Mouse (Mus musculus) brain, adult 2 months (tissue): Measurements from ENCODE around the gene Ankib1.

ENCODE experiments used
- DNase-seq: peaks from one replicate; pipeline ENCODE4 v3.0.0; 2011; ENCODE audit warnings: low read depth, low spot score

Gene Ankib1

DNA sequence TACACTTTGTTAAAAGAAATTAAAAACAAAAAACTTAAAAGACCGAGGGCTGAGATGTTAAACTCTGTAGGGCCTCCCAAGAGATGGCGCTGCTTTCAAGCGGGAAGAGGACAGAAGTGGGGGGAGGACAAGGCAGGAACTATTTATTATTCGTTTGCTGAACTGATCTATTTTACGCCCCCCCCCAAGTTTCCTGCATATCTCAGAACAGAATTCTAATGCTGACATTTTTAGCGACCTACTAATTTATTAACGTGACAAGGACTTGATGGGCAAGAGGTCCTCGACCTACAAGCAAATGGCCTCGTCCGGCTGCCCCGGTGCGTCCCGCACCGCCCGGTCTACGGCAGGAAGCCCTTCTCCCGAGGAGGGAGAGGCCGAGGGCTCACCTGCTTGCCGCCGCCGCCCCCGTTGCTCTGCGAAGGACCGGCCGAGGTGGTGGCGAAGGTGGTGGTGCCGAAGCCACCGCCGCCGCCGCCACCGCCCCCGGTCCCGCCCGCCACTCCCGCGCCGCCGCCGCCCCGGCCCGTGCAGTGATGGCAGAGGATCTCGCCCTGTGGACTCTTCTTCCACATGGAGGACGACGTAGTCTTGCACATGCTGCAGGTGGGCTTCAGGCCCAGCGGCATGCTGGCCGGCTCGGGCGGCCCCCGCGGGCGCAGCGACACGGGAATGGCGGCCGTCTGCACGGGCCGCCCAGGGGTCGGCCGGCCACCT, 155.6 kb downstream of the Ankib1 start:
- DNase-seq, result peak; percentile 85

DNA sequence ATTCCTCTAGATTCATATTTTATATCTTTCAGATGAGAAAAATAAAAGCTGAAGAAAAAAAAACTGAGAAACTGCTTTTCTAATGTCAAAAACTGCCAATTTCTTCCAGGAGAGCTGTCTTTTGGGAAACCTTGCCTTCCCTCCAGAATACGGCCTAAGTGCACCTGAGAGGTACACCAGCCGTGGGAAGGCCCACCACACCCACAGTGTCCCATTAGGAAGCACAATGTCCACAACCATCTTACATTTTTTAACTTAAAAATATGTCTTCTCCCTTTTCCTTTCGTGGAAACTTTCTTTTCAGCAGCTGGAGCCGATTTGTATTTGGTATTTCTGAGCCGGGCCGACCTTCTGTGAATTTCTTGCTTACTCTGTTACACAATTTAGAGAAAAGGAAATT, 156.2 kb downstream of the Ankib1 start:
- DNase-seq, result no peak

DNA sequence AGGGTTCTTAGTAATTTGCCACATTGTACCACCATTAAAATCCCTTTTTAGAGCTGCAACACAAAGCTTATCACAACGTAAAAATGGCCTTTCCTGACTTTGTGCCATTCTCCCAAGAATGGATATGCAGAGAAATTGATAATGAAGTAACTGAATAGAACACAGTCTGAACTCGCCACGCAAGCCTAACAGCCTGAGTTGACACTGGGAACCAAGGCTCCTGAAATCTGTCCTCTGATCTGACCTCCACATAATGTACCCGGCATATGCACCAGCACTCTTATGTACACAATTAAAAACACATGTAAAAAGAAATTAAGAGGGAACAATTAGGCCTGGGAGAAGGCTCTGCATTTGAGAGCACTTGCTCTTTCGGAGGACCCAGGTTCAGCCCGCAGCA, 157.4 kb downstream of the Ankib1 start:
- DNase-seq, result no peak

DNA sequence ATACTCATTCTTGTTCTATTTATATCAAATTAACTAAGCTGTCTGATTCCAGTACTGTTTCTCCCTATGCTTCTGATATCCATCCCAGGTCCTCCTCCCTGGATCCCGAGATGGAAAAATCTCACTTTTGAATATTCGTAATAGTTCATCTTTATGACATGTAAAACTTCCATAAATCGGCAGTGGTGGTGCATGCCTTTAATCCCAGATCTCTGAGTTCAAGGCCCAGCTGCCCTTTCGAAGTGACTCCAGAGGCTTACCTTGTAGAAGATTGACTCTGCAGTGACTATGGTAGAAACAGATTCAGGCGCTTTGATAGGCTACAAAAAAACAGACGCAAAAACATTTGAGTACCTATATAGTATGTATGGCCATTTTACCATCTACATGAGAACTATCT, 158.1 kb downstream of the Ankib1 start:
- no peak for DNase-seq
